Mouse (Mus musculus): Measurements from ENCODE around the gene Gtpbp8.

Gtpbp8 gene

DNA sequence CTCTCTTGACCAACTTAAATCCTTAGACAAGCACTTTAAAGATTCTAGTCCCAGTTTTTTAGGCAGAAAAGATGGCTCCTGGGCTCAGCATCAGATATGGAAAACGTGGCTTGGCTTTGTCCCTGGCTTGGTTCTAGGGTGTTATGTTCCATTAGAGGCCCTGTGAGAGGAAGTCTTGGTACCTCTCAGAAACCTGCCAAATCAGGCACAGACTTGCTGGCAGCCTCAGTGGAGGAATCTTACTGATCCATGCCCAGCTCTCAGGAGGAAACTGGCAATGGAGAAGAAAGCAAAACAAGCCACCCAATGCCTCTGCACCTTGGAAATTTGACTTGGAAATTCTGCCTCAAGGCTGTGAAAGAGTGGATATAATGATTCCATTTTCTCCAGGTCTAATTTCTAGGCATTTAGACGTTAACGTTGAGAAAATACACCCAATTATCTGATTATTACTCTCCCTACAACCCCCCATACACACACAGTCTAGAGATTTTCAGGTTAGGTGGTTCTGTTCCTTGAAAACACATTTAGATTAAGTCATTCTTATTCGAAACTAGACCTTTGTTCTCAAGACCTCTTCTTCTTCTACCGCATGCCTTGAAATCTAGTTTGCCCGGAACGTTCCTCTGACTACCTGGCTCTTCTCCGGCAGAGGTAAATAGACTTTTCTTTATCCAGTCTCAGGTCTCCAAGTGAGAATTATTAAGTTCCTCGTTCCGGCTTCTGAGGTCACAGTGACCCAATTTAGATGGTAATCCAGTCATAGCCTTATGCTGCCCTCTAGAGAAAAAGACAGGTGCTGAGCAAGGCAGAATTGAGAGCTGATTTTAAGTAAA is 29.6 kb downstream of the Gtpbp8 start:
- peak; percentile 45 for DNase-seq (ENCODE audit: low read depth, low spot score)
- Histone ChIP-seq H3K36me3 (ENCODE audit: control insufficient read depth, insufficient read depth, low read length, poor library complexity, severe bottlenecking) (no peaks in the 10 kb centered on the region; the same call in 1 of the 2 replicates), H3K27me3 (ENCODE audit: control insufficient read depth, insufficient read depth, low read length, poor library complexity, severe bottlenecking) (no peaks in the 10 kb centered on the region)

DNA sequence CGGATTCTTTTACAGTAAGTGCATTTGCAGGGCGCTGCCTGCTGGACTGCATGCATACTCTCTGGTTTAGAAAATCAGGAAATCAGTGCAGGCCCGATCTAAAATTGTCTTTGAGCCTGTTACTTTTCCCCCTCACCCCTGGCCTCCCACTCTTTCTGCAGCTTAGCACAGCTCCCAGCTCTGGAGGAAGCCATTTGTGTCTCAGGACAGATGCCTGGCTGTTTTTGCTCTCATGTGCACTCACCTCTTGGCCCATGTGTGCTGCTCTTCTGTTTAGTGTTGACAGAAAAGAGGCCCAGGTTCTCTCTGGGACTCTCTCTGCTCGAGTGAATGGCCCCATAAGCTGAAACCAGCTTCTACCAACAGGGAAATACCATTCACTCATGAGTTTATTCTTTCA is 42.7 kb downstream of the Gtpbp8 start:
- Histone ChIP-seq H3K36me3 (ENCODE audit: control insufficient read depth, insufficient read depth, low read length, poor library complexity, severe bottlenecking) (no peaks in the 10 kb centered on the region), H3K27me3 (ENCODE audit: control insufficient read depth, insufficient read depth, low read length, poor library complexity, severe bottlenecking) (no peaks in the 10 kb centered on the region)
- DNase-seq (ENCODE audit: low read depth, low spot score), result no peak

DNA sequence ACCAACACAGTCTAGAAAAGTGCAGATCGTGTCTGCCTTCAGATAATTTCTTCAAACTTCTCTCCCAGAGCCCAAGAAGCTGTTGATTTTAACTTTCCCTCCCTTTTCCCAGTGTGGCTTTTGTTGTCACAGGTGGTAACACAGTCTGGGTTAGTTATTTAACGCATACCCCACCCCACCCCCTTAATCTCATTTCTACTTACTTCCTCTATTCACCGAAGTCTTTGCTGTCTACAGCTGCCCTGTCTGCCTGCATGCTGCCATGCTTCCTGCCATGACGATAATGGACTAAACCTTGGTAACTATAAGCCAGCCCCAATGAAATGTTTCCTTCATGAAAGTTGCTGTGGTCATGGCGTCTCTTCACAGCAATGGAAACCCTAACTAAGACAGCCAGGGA is 43.9 kb downstream of the Gtpbp8 start:
- DNase-seq (ENCODE audit: low read depth, low spot score), result peak; percentile 6
- Histone ChIP-seq H3K27me3 (ENCODE audit: control insufficient read depth, insufficient read depth, low read length, poor library complexity, severe bottlenecking) (no peaks in the 10 kb centered on the region), H3K36me3 (ENCODE audit: control insufficient read depth, insufficient read depth, low read length, poor library complexity, severe bottlenecking) (no peaks in the 10 kb centered on the region)

DNA sequence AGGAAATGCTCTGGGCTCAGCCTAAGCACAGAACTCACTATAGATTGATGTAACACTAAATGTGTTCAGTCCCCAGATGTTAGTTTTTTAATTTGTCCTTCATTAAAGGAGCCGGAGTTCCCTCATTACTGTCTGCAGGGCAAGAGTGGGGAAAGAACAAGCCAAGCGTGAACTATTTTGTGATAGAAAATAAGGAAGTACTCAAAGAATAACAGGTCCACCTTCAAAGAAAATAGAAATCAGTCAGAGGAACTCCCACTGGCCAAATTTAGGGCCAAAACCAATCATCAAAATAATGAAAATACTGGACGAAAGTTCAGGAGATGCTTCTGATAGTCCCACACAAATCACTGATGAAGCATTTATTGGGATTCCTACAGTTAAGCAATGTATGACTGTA is 45.0 kb downstream of the Gtpbp8 start:
- H3K36me3 ChIP-seq (ENCODE audit: control insufficient read depth, insufficient read depth, low read length, poor library complexity, severe bottlenecking), result no peaks in the 10 kb centered on the region
- no peak for DNase-seq (ENCODE audit: low read depth, low spot score)
- H3K27me3 ChIP-seq (ENCODE audit: control insufficient read depth, insufficient read depth, low read length, poor library complexity, severe bottlenecking), result no peaks in the 10 kb centered on the region

DNA sequence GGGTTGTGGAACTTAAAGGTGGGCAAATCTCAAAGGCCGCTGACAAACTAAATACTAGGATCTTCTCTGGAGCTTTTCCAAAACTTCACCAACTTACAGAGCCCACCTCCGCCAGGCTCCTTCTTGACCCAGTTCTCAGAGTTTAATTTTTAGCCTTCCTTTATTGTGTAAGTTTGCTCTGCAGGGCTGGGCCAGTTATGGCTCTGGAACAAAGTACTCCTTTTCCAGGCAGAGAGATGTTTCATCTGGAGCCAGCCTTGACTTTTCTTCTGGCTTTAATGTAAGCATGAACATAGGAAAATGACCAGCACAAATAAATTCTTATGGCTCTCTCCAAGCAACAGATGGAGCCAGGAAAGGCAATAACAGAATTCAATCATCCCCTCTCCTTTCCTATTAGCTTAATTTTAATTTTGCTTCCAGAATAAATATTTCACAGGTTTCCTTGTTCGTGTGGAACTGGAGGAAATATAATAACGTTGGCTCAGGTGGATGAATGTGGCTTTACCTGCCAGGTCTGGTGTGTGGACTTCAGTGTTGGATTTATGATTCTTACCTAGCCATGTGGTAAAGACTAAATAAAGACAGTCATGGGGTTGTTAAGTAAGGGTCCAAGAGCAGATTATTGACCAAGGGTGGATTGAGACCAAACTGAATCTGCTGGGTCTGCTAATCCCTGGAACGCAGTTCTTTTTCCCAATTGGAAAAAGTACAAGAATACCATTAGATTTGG is 48.5 kb downstream of the Gtpbp8 start:
- H3K27me3 ChIP-seq (ENCODE audit: control insufficient read depth, insufficient read depth, low read length, poor library complexity, severe bottlenecking), result no peaks in the 10 kb centered on the region
- H3K36me3 ChIP-seq (ENCODE audit: control insufficient read depth, insufficient read depth, low read length, poor library complexity, severe bottlenecking), result no peaks in the 10 kb centered on the region
- DNase-seq (ENCODE audit: low read depth, low spot score), result no peak

DNA sequence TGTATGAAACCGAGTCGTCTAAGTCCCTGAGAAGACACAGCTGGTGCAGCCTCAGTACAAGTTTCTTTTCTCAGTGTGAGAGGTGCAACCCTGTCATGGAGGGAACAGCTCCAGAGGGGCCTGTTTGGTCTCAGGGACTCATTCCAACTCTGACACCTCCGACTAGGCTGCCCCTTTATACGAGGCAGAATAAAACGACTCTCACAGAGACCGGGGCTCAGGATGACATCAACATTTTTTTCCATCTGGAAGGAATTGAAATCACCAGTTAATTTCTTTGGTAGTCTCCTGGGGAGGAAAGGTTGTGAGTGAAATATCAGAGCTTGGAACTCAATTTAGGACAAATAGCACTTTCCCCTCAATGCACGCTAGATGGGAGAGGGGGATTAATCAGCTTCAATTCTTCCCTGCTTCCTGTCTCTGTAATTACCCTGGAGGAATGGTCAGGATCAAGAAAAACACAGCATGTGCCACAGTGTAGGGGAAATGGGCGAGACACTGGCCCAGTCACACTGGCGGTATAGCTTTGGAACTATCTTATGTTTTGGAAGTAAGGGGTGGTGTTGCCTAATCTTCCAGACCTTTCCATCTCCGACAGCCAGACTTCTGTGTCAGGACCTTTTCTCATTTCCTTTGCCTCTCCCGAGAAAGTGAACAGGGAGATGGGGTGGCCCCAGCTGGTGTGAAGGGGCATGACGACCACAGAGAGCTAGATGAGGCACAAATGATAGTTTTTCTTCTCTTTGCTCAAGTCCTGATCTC is 50.1 kb downstream of the Gtpbp8 start:
- Histone ChIP-seq H3K36me3 (ENCODE audit: control insufficient read depth, insufficient read depth, low read length, poor library complexity, severe bottlenecking) (no peaks in the 10 kb centered on the region), H3K27me3 (ENCODE audit: control insufficient read depth, insufficient read depth, low read length, poor library complexity, severe bottlenecking) (no peaks in the 10 kb centered on the region)
- no peak for DNase-seq (ENCODE audit: low read depth, low spot score)

DNA sequence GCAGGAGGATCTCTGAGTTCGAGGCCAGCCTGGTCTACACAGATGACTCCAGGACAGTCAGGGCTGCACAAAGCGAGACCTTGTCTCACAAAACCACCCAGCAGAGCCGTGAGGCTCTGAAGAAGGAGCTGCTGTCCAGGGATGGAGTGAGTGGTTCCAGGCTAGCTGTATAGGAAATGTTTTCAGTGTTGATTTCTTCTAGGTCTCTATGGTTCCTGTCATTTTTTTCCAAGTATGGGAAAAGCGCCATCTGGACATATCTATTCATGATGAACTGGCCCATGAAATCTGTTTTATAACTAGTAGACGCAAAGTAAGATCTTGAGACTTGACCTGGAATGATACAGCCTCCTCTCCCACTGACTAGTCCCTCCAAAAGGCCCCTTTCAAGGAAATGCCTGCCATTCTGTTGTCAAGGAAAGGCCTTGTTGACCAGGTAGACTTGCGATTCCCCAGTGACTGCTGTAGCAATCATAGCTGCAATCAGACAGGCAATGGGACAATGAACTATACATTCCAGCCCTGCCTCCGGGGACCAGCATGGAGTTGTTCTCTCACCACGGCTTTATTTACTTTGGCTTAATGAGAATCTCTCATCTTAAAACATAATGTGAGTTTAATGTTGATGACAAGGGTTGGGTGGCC is 50.8 kb downstream of the Gtpbp8 start:
- Histone ChIP-seq H3K27me3 (ENCODE audit: control insufficient read depth, insufficient read depth, low read length, poor library complexity, severe bottlenecking) (no peaks in the 10 kb centered on the region), H3K36me3 (ENCODE audit: control insufficient read depth, insufficient read depth, low read length, poor library complexity, severe bottlenecking) (no peaks in the 10 kb centered on the region)
- no peak for DNase-seq (ENCODE audit: low read depth, low spot score)

DNA sequence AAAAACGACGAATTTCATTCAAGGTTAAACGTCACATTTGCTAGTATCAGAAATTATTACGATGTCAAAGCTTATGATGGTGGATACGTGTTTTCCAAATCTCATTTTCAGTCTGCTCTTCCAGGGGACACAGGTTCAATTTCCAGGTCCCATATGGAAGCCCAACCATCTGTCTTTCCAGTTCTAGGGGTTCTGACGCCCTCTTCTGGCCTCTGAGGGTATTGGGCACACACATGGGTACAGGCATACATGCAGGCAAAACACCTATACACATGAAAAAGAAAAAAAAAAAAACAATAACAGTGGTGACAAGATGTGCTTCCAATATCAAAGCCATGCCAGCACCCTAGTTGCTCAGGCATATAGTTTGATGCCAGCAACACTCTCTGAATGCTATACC is 52.5 kb downstream of the Gtpbp8 start:
- DNase-seq (ENCODE audit: low read depth, low spot score), result no peak
- Histone ChIP-seq H3K27me3 (ENCODE audit: control insufficient read depth, insufficient read depth, low read length, poor library complexity, severe bottlenecking) (no peaks in the 10 kb centered on the region; the same call in 1 of the 2 replicates), H3K36me3 (ENCODE audit: control insufficient read depth, insufficient read depth, low read length, poor library complexity, severe bottlenecking) (no peaks in the 10 kb centered on the region)

DNA sequence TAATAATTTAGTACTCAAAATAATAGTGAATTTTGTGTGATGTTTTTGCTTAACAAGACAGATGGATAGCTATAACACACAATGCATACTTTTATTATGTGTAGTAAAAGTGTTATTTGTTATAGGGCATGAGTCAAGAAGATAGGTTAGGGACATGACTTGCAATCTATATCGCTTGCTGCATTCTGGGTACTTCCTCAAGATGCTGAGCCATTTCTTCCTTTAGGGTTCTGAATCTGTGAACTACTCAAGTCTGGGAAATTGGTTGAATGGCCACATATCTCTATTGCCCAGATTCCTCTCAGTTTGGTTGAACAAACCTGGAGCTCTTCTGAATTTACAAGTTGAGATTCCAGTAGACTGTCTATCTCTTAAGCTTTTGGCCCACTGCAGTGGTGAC is 53.6 kb downstream of the Gtpbp8 start:
- no peak for DNase-seq (ENCODE audit: low read depth, low spot score)
- Histone ChIP-seq H3K36me3 (ENCODE audit: control insufficient read depth, insufficient read depth, low read length, poor library complexity, severe bottlenecking) (no peaks in the 10 kb centered on the region), H3K27me3 (ENCODE audit: control insufficient read depth, insufficient read depth, low read length, poor library complexity, severe bottlenecking) (no peaks in the 10 kb centered on the region; the same call in 1 of the 2 replicates)

DNA sequence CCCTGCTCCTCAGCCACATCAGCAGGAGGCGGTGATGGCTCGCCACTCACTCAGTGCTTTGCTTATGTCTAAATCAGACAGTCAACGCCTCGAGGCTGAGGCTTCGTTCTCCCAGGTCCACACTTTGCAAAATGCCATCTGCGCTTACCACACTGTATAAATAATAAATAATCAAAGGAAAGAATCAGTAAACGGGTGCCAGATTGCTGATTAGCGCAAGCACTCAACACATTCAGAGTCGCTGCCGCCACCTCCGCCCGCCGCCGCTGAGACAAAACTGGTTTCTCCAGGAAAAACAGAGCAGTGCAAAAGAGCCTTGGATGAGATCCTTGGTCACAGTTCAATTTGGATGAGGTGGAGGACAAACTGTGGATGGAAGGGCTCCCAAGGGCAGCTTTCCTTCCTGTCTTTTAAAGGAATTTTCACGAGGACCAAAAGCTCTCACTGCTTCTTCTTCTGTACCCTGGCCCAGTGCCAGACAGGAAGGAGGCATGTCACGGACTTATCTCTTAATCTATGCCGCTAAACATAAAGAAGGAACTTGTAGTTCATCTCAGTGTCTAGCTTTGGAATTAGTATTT is 54.5 kb downstream of the Gtpbp8 start:
- peak; percentile 10 for DNase-seq (ENCODE audit: low read depth, low spot score)
- H3K36me3 ChIP-seq (ENCODE audit: control insufficient read depth, insufficient read depth, low read length, poor library complexity, severe bottlenecking), result no peaks in the 10 kb centered on the region

DNA sequence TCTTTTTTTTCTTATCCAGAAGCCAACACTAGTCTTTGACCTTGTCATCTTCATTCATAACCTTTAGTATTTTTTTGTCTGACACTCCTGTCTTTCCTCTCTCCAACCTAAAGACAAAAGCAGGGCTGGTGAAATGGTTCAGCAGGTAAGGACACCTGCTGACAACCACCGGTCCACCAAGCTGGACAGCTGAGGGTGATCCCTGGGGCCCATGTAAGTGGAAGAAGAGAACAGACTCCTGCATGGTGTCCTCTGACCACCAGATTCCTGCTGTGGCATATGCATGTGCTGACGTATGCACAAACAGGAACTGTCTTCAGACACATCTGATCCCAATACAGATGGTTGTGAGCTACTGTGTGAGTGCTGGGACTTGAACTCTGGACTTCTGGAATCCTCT is 55.1 kb downstream of the Gtpbp8 start:
- no peak for DNase-seq (ENCODE audit: low read depth, low spot score)
- Histone ChIP-seq H3K36me3 (ENCODE audit: control insufficient read depth, insufficient read depth, low read length, poor library complexity, severe bottlenecking) (no peaks in the 10 kb centered on the region), H3K27me3 (ENCODE audit: control insufficient read depth, insufficient read depth, low read length, poor library complexity, severe bottlenecking) (no peaks in the 10 kb centered on the region; the same call in 1 of the 2 replicates)

More for the DNA sequence above, 54.5 kb downstream of the Gtpbp8 start:
- no peaks in the 10 kb centered on the region; the same call in 1 of the 2 replicates for H3K27me3 ChIP-seq (ENCODE audit: control insufficient read depth, insufficient read depth, low read length, poor library complexity, severe bottlenecking)

DNA sequence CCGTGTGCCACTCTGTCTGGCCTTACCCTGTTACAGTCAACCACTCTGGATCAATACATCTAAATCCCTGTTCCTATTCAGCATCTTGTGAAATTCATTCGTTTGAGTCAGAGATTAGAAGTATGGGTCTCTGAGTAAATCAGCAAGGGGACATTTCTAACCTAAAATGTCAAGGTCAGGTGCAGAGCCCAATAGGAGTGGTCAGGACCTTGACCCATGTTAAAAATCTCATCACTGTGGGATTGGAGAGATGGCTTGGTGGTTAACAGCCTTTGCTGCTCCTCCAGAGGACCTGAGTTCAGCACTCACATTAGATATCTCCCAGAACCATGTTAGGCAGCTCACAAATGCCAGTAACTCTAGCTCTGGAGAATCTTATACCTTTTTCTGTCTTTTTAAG is 55.7 kb downstream of the Gtpbp8 start:
- no peaks in the 10 kb centered on the region; the same call in 1 of the 2 replicates for H3K27me3 ChIP-seq (ENCODE audit: control insufficient read depth, insufficient read depth, low read length, poor library complexity, severe bottlenecking)
- no peaks in the 10 kb centered on the region for H3K36me3 ChIP-seq (ENCODE audit: control insufficient read depth, insufficient read depth, low read length, poor library complexity, severe bottlenecking)
- DNase-seq (ENCODE audit: low read depth, low spot score), result no peak

DNA sequence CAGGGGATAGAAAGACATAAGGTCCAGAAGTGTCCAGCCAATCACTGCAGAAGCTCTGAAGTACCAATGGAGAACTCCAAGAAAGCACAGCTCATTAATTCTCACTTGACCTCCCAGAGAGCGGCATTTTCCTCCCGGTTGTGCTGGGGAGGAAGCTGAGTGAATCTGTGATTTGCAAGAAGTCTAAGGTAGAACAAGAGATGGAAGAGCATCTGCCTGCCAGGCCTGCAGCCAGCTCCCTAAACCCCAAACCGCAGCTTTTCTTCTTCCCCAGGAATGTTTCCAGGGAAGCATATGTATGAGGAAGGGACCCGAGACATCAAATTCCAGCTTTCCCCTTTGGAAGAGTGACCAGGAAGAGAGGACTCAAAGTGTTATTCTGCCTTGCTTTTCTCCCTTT is 57.7 kb downstream of the Gtpbp8 start:
- DNase-seq (ENCODE audit: low read depth, low spot score), result no peak
- H3K36me3 ChIP-seq (ENCODE audit: control insufficient read depth, insufficient read depth, low read length, poor library complexity, severe bottlenecking), result no peaks in the 10 kb centered on the region
- H3K27me3 ChIP-seq (ENCODE audit: control insufficient read depth, insufficient read depth, low read length, poor library complexity, severe bottlenecking), result no peaks in the 10 kb centered on the region; the same call in 1 of the 2 replicates

Measured in splenic B cell, adult 2 months (primary cell).